Mouse (Mus musculus) CH12.LX (cell line): ENCODE data around the gene Sctr. TPM values are rescaled to one million over a fixed set of nuclear protein-coding genes. Genes with fewer than 3 reads are reported as not detected.
A peak's percentile ranks its signal among the peaks of the same experiment; 100 is the strongest.

Experiments
- DNase-seq: peaks from one replicate; pipeline ENCODE4 v3.0.0-alpha.2; 2013; ENCODE audit errors: extremely low read depth
- H3K27ac ChIP-seq: 2 replicates; pipeline ENCODE4 v1.5.1; 2012; ENCODE audit warnings: low read depth, mild to moderate bottlenecking, control low read depth, moderate library complexity; ENCODE audit not compliant: insufficient read depth
- H3K27me3 ChIP-seq: replicated peaks from 2 replicates; pipeline ENCODE3; 2012; ENCODE audit warnings: inconsistent platforms
- H3K36me3 ChIP-seq, 2 experiments: replicated peaks in 1 of 2; 2 replicates each; pipeline versions ENCODE3 to v1.6.1; 2012; ENCODE audit warnings: inconsistent platforms in 1 of 2, low read length in 1 of 2, mild to moderate bottlenecking in 1 of 2, mixed read lengths in 1 of 2, moderate library complexity in 1 of 2; ENCODE audit not compliant: control insufficient read depth in 1 of 2, insufficient read depth in 1 of 2
- H3K4me1 ChIP-seq, 2 experiments: 2 replicates each; pipeline ENCODE4 v1.6.1; 2012; ENCODE audit warnings: inconsistent platforms in 1 of 2, moderate library complexity in 1 of 2; ENCODE audit not compliant: insufficient read depth in 2 of 2, control insufficient read depth in 1 of 2
- H3K4me2 ChIP-seq: 2 replicates; pipeline ENCODE4 v1.6.1; 2012; ENCODE audit warnings: low read depth, mild to moderate bottlenecking, control low read depth; ENCODE audit not compliant: poor library complexity, insufficient read depth, severe bottlenecking
- H3K4me3 ChIP-seq, 3 experiments: fragments of 150-350 bp in 1 of 3; sonication (generic) in 1 of 3; replicated peaks in 1 of 3; 2 replicates each; pipeline versions ENCODE3 to v1.5.1; 2011 to 2012; ENCODE audit warnings: low read depth in 2 of 3, low read length in 2 of 3, mild to moderate bottlenecking in 2 of 3, moderate library complexity in 2 of 3, control low read depth in 1 of 3, improper control_type of control experiment in 1 of 3, inconsistent platforms in 1 of 3, mixed read lengths in 1 of 3; ENCODE audit not compliant: poor library complexity in 1 of 3
- H3K79me2 ChIP-seq: replicated peaks from 2 replicates; pipeline ENCODE4 v1.6.1; 2012; ENCODE audit warnings: mild to moderate bottlenecking, moderate library complexity; ENCODE audit not compliant: control insufficient read depth, poor library complexity, insufficient read depth, severe bottlenecking; ENCODE audit errors: extremely low read depth
- H3K9ac ChIP-seq: 2 replicates; pipeline ENCODE4 v1.6.1; 2012; ENCODE audit warnings: low read depth, mild to moderate bottlenecking, control low read depth, moderate library complexity; ENCODE audit not compliant: insufficient read depth
- H3K9me3 ChIP-seq: replicated peaks from 2 replicates; pipeline ENCODE3; 2012; ENCODE audit warnings: low read length, inconsistent platforms, mixed read lengths
- CHD1 ChIP-seq: IDR thresholded peaks from 2 replicates; pipeline ENCODE4 v1.6.1; 2012; ENCODE audit warnings: low read depth, low read length, improper control_type of control experiment, inconsistent platforms
- CHD2 ChIP-seq: IDR thresholded peaks from 2 replicates; pipeline ENCODE4 v1.6.1; 2011; ENCODE audit warnings: low read length, improper control_type of control experiment
- EP300 ChIP-seq: IDR thresholded peaks from 2 replicates; pipeline ENCODE4 v1.6.1; 2011; ENCODE audit warnings: low read length, improper control_type of control experiment
- ETS1 ChIP-seq: conservative IDR thresholded peaks from 2 replicates; pipeline ENCODE4 v1.6.1; 2012; ENCODE audit warnings: low read depth, mild to moderate bottlenecking, inconsistent platforms, low read length, improper control_type of control experiment, moderate library complexity
- HCFC1 ChIP-seq: IDR thresholded peaks from 2 replicates; pipeline ENCODE4 v1.6.1; 2012; ENCODE audit warnings: low read depth, mild to moderate bottlenecking, inconsistent platforms, low read length, improper control_type of control experiment
- IRF4 ChIP-seq: IDR thresholded peaks from 2 replicates; pipeline ENCODE4 v1.6.1; 2014; ENCODE audit warnings: low read depth, mild to moderate bottlenecking, inconsistent platforms, low read length, improper control_type of control experiment
- JUN ChIP-seq: IDR thresholded peaks from 2 replicates; pipeline ENCODE4 v1.6.1; 2011; ENCODE audit warnings: low read depth, mild to moderate bottlenecking, low read length, improper control_type of control experiment, moderate library complexity; ENCODE audit not compliant: insufficient read depth
- MAFK ChIP-seq: IDR thresholded peaks from 2 replicates; pipeline ENCODE4 v1.6.1; 2011; ENCODE audit warnings: low read length, improper control_type of control experiment; ENCODE audit not compliant: insufficient replicate concordance
- MYC ChIP-seq: IDR thresholded peaks from 2 replicates; pipeline ENCODE4 v1.6.1; 2011; ENCODE audit warnings: low read depth, mild to moderate bottlenecking, improper control_type of control experiment, low read length
- PAX5 ChIP-seq: IDR thresholded peaks from 2 replicates; pipeline ENCODE4 v1.6.1; 2012; ENCODE audit warnings: low read length, inconsistent platforms, mixed read lengths
- POLR2AphosphoS2 ChIP-seq: IDR thresholded peaks from 2 replicates; pipeline ENCODE4 v1.6.1; 2011; ENCODE audit warnings: low read depth, low read length, improper control_type of control experiment
- RAD21 ChIP-seq: IDR thresholded peaks from 2 replicates; pipeline ENCODE4 v1.6.1; 2011; ENCODE audit warnings: low read depth, mild to moderate bottlenecking, low read length, improper control_type of control experiment, moderate library complexity
- UBTF ChIP-seq: IDR thresholded peaks from 2 replicates; pipeline ENCODE4 v1.6.1; 2012; ENCODE audit warnings: low read depth, mild to moderate bottlenecking, inconsistent platforms, low read length, improper control_type of control experiment, moderate library complexity
- ZKSCAN1 ChIP-seq: IDR thresholded peaks from 2 replicates; pipeline ENCODE4 v1.6.1; 2012; ENCODE audit warnings: low read depth, inconsistent platforms, low read length, improper control_type of control experiment, borderline replicate concordance
- ZMIZ1 ChIP-seq: IDR thresholded peaks from 2 replicates; pipeline ENCODE4 v1.6.1; 2012; ENCODE audit warnings: low read depth, mild to moderate bottlenecking, inconsistent platforms, low read length, improper control_type of control experiment
- dilution Hi-C: fragments of 300-500 bp; cut with MboI; formaldehyde crosslinking; loops from 2 replicates; pipeline ENCODE4 v1.14.3; 2020; ENCODE audit warnings: low sequenced_read_pairs; ENCODE audit not compliant: extremely low pct_unique_long_range_greater_than_20kb, extremely low pct_ligation_motif_present
- in situ Hi-C: fragments of 300-500 bp; cut with MboI; formaldehyde crosslinking; loops from 3 replicates; pipeline ENCODE4 v1.14.3; 2019; ENCODE audit warnings: low sequenced_read_pairs, low pct_ligation_motif_present, low pct_unique_long_range_greater_than_20kb, mixed read lengths
- polyA plus RNA-seq: library from polyadenylated mRNA; unstranded; fragments of >175 nt; gene quantifications from 2 replicates; pipeline ENCODE4 v1.2.1, GENCODE M21; 2012; ENCODE audit warnings: low read depth; ENCODE audit not compliant: insufficient read length
- total RNA-seq, 2 experiments: library from RNA; depleted of rRNA; stranded (reverse); fragments of 300-350 nt in 1 of 2; fragments of >200 nt in 1 of 2; gene quantifications; 2 replicates each; pipeline ENCODE4 v1.2.3; 2012 to 2014

Sctr gene
- total and polyA plus RNA-seq, 3 experiments: not detected

DNA sequence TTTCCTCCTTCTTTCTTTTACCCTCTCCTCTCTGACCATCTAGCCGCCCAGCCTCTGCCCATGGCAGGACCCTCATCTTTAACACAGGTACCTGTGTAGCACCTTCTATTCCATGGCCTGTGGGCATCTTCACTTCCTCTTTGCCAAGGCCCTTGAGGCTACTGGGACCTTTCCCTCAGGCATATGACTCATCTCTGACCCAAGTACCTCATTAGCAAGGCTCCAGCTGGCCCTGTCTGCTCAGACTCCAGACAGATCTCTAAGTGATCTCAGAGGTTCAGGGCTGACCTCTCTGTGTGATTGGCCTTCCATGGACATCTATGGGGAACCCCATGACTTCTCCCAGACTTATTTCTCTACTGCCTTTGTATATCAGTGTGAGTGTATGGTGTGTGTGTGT lies 73.9 kb downstream of the Sctr start:
- peaks cover 10 to 25% of the 10 kb centered on the region in 2 experiments for H3K4me1 ChIP-seq
- H3K27ac ChIP-seq: no peak overlapping the region
- H3K27me3 ChIP-seq: peaks cover 1% of the 10 kb centered on the region
- no peak overlapping the region for H3K9ac ChIP-seq
- dilution Hi-C loops: no loop called here
- H3K9me3 ChIP-seq: no peaks in the 10 kb centered on the region
- DNase-seq: peak; percentile 60
- H3K4me3 ChIP-seq: no peak overlapping the region
- H3K36me3 ChIP-seq: no peaks in the 10 kb centered on the region
- in situ Hi-C loops: no loop called here
- no peak overlapping the region for H3K4me2 ChIP-seq
- TF ChIP-seq ETS1 (peak; percentile 31; the same call in 1 of the 2 replicates), JUN (peak; percentile 52; the same call in 1 of the 2 replicates), EP300 (peak; percentile 90), CHD2 (no peak), IRF4 (peak; percentile 88)
- no peaks in the 10 kb centered on the region for H3K79me2 ChIP-seq

DNA sequence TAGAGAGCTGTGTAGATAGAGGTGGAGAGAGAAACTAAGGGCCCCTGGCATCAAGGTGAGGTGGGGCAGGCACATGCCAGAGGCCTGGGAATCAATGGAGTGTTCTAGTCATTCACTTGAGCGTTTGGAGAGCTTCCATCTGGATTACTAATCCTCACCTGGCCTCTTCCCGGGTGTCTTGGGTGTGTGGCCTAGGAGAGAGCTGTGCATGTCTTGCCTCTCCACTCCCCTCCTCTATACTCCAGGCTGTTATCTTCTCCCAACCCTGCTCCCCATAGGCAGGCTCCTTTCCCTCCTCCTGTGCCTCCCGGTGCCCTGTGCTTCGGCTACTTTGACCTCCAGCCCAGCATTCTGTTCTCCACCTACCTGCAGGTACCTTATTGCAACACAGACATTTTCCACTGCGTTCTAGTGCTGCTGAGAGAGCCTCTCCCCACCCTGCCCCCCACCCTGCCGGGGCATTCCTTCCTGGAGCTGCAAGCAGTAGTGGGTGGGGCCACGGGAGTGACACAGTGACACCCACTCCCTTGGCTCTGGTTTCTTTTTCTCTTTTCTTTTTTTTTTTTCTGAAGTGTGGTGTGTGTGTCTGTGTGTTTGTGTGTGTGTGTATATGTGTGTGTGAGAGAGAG lies 76.4 kb downstream of the Sctr start:
- no peaks in the 10 kb centered on the region for H3K79me2 ChIP-seq
- H3K4me1 ChIP-seq: peaks cover 10 to 23% of the 10 kb centered on the region in 2 experiments
- no peaks in the 10 kb centered on the region for H3K36me3 ChIP-seq
- H3K9ac ChIP-seq: no peak overlapping the region
- DNase-seq: no peak
- no peak overlapping the region for H3K4me2 ChIP-seq
- dilution Hi-C loops: no loop called here
- H3K9me3 ChIP-seq: no peaks in the 10 kb centered on the region
- peaks cover 1% of the 10 kb centered on the region for H3K27me3 ChIP-seq
- H3K4me3 ChIP-seq: no peak overlapping the region
- H3K27ac ChIP-seq: no peak overlapping the region
- no peak for TF ChIP-seq CHD1
- TF ChIP-seq MAFK: no peak
- no peak for TF ChIP-seq POLR2AphosphoS2
- no peak for TF ChIP-seq HCFC1
- no peak for TF ChIP-seq RAD21
- TF ChIP-seq ZMIZ1: no peak
- TF ChIP-seq ZKSCAN1: no peak
- TF ChIP-seq IRF4: no peak
- TF ChIP-seq PAX5: no peak
- TF ChIP-seq UBTF: no peak
- TF ChIP-seq ETS1: no peak
- no peak for TF ChIP-seq MYC
- no peak for TF ChIP-seq JUN
- TF ChIP-seq, all 38 proteins: peak for 0
- in situ Hi-C loops: no loop called here
